Mouse (Mus musculus) midbrain, postnatal 0 days (tissue): ENCODE measurements at regions not wholly inside any gene's neighbourhood (a gene's known extent, or its start where the extent isn't known, plus 50 kb on each side); places are given as distances from the start of the nearest gene placed in this dataset.

Source experiments
- ATAC-seq: fragments of 200-750 bp; cut with Nextera tagmentation; 2 replicates; pipeline ENCODE4 v1.8.0; 2017; ENCODE audit warnings: moderate number of reproducible peaks, mild to moderate bottlenecking, moderate TSS enrichment, moderate library complexity; ENCODE audit not compliant: low FRiP score
- DNase-seq: peaks from one replicate; pipeline ENCODE4 v3.0.0-alpha.2; 2015; ENCODE audit warnings: low spot score
- H3K27ac ChIP-seq: fragments of 300-500 bp; sonication (generic); 2 replicates; pipeline ENCODE4 v1.5.1; 2014; ENCODE audit warnings: low read depth, mild to moderate bottlenecking, low read length, mixed read lengths
- H3K27me3 ChIP-seq: fragments of 300-500 bp; sonication (generic); 2 replicates; pipeline ENCODE4 v1.6.1; 2014; ENCODE audit warnings: low read length, control low read depth, mixed read lengths; ENCODE audit not compliant: insufficient read depth
- H3K36me3 ChIP-seq: fragments of 300-500 bp; sonication (generic); 2 replicates; pipeline ENCODE4 v1.6.1; 2014; ENCODE audit warnings: low read length, control low read depth, mixed read lengths; ENCODE audit not compliant: insufficient read depth
- H3K4me1 ChIP-seq: fragments of 300-500 bp; sonication (generic); 2 replicates; pipeline ENCODE4 v1.6.1; 2014; ENCODE audit warnings: mild to moderate bottlenecking, control low read depth, antibody characterized with exemption, low read length, mixed read lengths; ENCODE audit not compliant: insufficient read depth
- H3K4me2 ChIP-seq: fragments of 300-500 bp; sonication (generic); 2 replicates; pipeline ENCODE4 v1.6.1; 2014; ENCODE audit warnings: low read depth, mild to moderate bottlenecking, low read length, mixed read lengths; ENCODE audit not compliant: poor library complexity, severe bottlenecking
- H3K4me3 ChIP-seq: fragments of 300-500 bp; sonication (generic); 2 replicates; pipeline ENCODE4 v1.5.1; 2014; ENCODE audit warnings: low read depth, mild to moderate bottlenecking, low read length, moderate library complexity
- H3K9ac ChIP-seq: fragments of 300-500 bp; sonication (generic); replicated peaks from 2 replicates; pipeline ENCODE4 v1.6.1; 2014; ENCODE audit warnings: mild to moderate bottlenecking, low read length, moderate library complexity, mixed read lengths; ENCODE audit not compliant: poor library complexity, severe bottlenecking
- H3K9me3 ChIP-seq: fragments of 300-500 bp; sonication (generic); 2 replicates; pipeline ENCODE4 v1.6.1; 2016; ENCODE audit warnings: low read length, control low read depth
- CTCF ChIP-seq: IDR thresholded peaks from 2 replicates; pipeline ENCODE4 v1.5.1; 2016; ENCODE audit warnings: antibody characterized with exemption, mild to moderate bottlenecking
- WGBS: fragments of 180-500 bp; shearing (Covaris S2); extraction: QIAGEN DNeasy Blood & Tissue Kit; methylation state at CpG from one replicate; pipeline ENCODE4 v1.1.7; 2014; 5-methylcytosine and 5-hydroxymethylcytosine counted together

DNA sequence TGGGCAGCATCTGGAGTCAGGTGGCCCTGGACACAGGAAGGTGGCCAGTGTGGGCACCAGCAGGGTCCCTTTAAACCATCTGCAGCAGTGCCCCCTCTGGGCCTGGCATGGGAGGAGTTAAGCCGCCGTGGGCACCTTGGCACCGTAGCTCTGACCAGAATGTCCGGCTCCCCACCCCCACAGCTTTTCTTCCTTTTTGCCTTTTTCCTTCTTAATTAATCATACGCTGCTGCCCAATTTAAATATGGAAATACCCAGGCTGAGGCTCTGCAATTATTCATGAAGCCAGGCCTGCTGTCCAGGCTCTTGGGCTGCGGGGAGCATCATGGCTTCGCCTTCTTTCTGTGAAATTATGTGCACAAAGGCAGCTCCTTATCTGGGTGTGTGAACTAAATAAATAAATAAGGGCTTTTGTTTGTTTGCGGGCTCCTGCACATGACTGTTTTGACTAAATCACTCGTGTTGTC, 70.6 kb upstream of the Wnt7b start:
- H3K4me2 ChIP-seq = peak overlapping the region; percentile 67
- DNase-seq (peak; percentile 86), ATAC-seq (peak; percentile 54)
- H3K27me3 ChIP-seq = no peaks in the 10 kb centered on the region
- H3K36me3 ChIP-seq = no peaks in the 10 kb centered on the region
- WGBS = 31% methylated on average over 9 of the region's 9 CpGs
- H3K9ac ChIP-seq = peak overlapping the region; percentile 80
- H3K27ac ChIP-seq = peak overlapping the region; percentile 99
- peak overlapping the region; percentile 36; the same call in 1 of the 2 replicates for H3K4me3 ChIP-seq
- TF ChIP-seq CTCF = peak; percentile 30; the same call in 1 of the 2 replicates
- peaks cover 16% of the 10 kb centered on the region for H3K4me1 ChIP-seq
- no peaks in the 10 kb centered on the region for H3K9me3 ChIP-seq

DNA sequence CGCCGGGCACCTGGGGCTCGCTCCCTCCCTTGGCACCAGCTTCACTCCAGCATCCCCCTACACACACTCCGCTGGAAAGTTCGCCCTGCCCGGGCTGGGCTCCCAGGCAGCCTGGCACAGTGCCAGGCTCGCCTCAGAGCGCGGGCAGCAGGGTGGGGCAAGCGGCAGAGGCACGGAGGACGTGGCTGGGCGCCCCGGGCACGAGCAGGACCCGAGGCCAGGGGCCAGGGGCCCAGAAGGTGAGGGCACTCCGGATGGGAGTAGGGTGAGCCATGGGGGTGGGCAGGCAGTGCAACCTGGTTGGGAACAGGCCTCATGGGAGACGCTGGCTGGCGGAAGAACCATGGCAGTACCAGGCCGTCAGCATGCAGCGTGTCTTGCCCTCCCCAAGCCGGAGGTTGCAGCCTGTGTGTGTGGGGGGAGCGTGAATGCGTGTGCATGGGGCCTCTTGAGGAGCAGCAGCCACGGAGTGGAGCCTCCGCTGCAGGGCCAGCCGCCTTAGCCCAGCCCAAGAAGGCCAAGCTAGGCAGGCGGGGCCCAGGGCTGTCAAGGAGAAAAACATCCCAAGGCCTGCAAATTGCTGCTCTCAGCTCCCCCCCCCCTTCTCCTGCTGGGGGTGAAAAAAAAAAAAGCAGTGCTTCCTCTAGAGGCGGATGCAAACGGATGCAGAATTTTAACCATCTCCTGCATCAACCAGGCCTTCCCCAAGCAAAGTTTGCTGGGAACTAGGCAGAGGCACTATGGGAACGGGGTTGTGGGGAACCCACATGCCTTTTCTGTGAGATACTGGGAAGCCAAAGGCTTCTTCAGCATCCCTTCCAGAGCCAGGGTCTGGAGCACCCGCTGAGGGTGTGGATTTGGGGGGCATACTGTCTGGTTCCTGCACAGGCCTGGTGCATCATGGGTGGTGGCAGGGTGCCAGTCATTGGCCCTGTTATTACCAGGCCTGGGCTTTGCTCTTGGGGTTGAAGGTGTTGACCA, 71.4 kb upstream of the Wnt7b start:
- peak overlapping the region; percentile 67 for H3K4me2 ChIP-seq
- ATAC-seq = peak; percentile 81
- TF ChIP-seq CTCF = peak; percentile 60
- H3K36me3 ChIP-seq = no peaks in the 10 kb centered on the region
- peaks cover 16% of the 10 kb centered on the region for H3K4me1 ChIP-seq
- DNase-seq = peak; percentile 91
- H3K4me3 ChIP-seq = peak overlapping the region; percentile 36
- no peaks in the 10 kb centered on the region for H3K9me3 ChIP-seq
- H3K27ac ChIP-seq = peak overlapping the region; percentile 99
- H3K9ac ChIP-seq = peak overlapping the region; percentile 80
- peaks cover 3% of the 10 kb centered on the region; the same call in 1 of the 2 replicates for H3K27me3 ChIP-seq
- WGBS = 24% methylated on average over 32 of the region's 32 CpGs

DNA sequence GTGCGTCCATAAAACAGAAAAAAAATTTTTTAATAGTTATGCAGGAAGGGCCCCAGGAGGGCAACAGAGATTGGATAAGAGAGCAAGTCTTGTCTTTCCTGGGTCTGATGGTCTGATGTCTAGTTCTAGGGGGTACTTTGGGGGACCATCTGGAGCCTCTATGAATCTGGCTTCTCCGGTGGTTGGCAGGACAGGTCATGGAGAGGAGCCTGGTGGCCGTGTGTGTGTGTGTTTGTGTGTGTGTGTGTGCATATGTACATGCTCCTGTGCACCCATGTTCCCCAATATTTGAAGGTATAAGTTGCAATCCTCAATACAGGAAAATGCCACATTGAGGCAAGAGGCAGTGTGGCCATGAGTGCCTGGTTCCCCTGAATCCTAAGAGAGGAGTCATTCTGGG, 72.5 kb upstream of the Wnt7b start:
- no peak for DNase-seq
- ATAC-seq = no peak
- Histone ChIP-seq H3K4me1 (peaks cover 16% of the 10 kb centered on the region), H3K36me3 (no peaks in the 10 kb centered on the region), H3K9me3 (no peaks in the 10 kb centered on the region), H3K27me3 (peaks cover 8% of the 10 kb centered on the region; the same call in 1 of the 2 replicates), H3K4me2 (peak overlapping the region; percentile 67), H3K27ac (peak overlapping the region; percentile 51), H3K9ac (no peak overlapping the region), H3K4me3 (no peak overlapping the region)
- 79% methylated on average over 3 of the region's 3 CpGs for WGBS
- no peak for TF ChIP-seq CTCF

DNA sequence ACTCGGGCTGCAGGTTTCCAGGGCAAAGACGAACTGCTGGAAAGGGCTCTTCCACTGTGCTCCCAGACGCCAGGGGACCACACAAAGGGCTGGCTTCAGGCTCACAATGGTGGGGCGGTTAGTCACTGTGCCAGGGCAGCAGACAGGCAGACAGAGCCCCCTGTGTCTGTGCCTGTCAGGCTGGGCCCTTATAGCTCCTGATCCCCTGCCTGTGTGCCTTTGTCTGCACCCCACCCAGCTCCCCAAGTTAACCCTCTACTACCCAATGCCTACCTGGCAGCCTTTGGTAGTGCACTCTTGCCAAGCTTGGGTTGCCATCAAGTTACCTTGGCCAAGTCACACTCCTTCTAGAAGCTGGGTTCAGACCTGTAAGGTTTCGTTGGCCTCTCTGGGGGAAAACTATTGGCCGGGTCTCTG, 73.5 kb upstream of the Wnt7b start:
- Histone ChIP-seq H3K27me3 (peaks cover 10% of the 10 kb centered on the region; the same call in 1 of the 2 replicates), H3K9me3 (no peaks in the 10 kb centered on the region), H3K4me1 (peaks cover 18% of the 10 kb centered on the region), H3K9ac (0 out of 2 replicates have a peak overlapping the region, but pooled peaks have one; percentile 20), H3K36me3 (no peaks in the 10 kb centered on the region), H3K4me2 (peak overlapping the region; percentile 67; the same call in 1 of the 2 replicates), H3K4me3 (no peak overlapping the region), H3K27ac (peak overlapping the region; percentile 51)
- TF ChIP-seq CTCF = no peak
- WGBS = 28% methylated on average over 6 of the region's 6 CpGs
- DNase-seq = peak; percentile 91
- peak; percentile 58 for ATAC-seq

DNA sequence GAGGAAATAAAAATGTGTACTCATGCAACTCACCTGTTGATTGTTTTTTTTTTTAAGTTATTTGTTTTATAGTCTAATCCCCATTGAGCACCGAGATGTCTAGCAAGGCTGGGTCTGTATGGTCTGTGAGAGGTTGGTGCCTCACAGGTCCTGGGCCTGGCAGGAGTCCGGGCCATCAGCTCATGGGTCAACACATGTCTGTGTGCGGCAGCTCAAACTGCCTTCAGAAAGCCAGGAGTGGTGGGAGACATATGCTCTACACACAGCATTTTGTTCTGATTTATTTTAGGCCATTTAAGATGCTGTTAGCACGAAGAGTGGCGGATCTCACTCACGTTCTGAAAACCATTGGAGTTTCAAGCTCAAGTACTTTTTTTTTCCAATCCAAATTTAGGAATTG, 74.6 kb upstream of the Wnt7b start:
- Histone ChIP-seq H3K4me1 (peaks cover 17% of the 10 kb centered on the region), H3K4me2 (no peak overlapping the region), H3K9ac (no peak overlapping the region), H3K9me3 (no peaks in the 10 kb centered on the region), H3K36me3 (no peaks in the 10 kb centered on the region), H3K4me3 (no peak overlapping the region), H3K27me3 (peaks cover 17% of the 10 kb centered on the region; the same call in 1 of the 2 replicates), H3K27ac (no peak overlapping the region)
- DNase-seq (no peak), ATAC-seq (no peak)
- TF ChIP-seq CTCF = no peak
- 62% methylated on average over 6 of the region's 6 CpGs for WGBS
